Mouse (Mus musculus) A20 (cell line): Measurements from ENCODE around the gene Gm21833.
"Not testable (repeated sequence)": the region's sequence is repeated elsewhere in the genome, so short reads cannot be mapped to it uniquely, and the experiment has no call there.

ENCODE experiments used
- DNase-seq: peaks from one replicate; pipeline ENCODE4 v3.0.0-alpha.2; 2011; ENCODE audit warnings: low read depth, low spot score

The Gm21833 gene

DNA sequence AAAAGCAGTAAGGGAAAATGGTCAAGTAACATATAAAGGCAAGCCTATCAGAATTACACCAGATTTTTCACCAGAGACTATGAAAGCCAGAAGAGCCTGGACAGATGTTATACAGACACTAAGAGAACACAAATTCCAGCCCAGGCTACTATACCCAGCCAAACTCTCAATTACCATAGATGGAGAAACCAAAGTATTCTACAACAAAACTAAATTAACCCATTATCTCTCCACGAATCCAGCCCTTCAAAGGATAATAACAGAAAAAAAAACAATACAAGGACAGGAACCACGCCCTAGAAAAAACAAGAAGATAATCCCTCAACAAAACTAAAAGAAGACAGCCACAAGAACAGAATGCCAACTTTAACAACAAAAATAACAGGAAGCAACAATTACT is at the start of gene Gm21833:
Gene Gm21833 (plus strand): TSS at position 301 of the 400 bp plus-strand sequence.
- DNase-seq, result not testable (repeated sequence)

DNA sequence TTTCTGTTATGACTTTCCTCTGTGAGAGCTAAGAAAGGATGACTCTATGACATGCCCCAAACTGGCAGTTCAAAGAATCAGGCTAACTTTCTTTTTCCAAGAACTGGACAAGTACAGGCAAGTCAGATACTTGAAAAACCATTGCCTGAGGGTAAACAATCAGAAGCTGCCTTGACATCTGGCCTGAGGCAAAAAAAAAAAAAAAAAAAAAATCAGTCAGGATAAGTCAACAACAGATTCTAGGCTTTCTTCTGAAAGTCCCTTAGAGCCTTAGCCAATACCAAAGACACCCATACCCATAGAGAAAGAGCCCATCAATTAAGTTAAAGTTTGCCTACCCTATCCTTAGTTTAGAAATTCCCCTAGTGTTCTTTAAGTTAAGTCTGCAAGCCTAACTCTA is 38.7 kb upstream of the Gm21833 start:
- DNase-seq, result no peak

DNA sequence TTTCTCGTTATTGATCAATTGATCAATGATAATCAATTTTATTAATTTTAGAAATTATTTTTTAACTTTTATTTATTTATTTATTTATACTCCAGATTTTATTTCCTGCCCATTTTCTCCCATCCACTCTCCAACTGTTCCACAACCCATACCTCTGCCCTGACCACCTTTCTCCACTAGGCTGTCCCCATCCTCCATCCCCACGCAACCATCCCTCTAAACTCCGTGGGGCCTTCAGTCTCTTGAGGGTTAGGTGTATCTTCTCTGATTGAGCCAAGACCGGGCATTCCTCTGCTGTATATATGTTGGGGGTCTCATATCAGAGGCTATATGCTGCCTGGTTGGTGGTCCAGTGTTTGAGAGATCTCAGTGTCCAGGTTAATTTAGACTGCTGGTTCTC is 31.7 kb upstream of the Gm21833 start:
- no peak for DNase-seq

DNA sequence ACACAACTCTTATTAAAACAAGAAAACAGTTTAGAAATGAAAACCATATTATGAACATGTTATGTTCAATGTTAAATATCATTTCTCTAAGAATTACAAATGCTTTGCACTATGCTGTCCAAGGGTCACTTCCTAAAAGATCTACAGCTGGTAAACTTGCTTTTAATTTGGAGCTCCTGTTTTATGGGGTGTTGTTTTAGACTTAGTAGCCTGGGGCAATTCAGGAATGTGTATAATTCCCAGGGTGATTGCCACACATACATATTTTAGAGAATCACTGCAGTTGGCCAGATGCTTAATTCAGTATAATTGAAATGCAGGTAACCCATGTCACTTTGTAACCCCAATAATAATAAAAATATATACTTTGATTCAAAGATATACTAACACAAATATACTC is 12.9 kb upstream of the Gm21833 start:
- DNase-seq, result no peak

DNA sequence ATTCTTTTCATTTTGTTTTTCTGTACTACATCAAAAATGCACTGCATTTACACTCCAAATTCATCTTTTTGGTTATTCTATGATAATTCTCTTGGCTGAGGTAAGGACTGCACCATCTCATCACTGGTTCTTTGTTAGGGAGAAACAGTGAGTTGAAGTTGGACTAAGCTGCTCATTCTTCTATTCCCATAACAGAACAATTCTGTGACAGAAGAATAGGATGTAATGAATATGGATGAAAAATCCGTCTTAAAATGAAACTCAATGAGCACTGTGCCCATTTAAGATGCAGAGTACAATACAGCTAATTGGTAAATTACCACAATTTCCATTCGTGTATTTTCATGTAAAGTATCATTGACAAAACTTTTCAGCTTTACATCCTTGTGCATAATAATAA is 11.6 kb upstream of the Gm21833 start:
- no peak for DNase-seq

DNA sequence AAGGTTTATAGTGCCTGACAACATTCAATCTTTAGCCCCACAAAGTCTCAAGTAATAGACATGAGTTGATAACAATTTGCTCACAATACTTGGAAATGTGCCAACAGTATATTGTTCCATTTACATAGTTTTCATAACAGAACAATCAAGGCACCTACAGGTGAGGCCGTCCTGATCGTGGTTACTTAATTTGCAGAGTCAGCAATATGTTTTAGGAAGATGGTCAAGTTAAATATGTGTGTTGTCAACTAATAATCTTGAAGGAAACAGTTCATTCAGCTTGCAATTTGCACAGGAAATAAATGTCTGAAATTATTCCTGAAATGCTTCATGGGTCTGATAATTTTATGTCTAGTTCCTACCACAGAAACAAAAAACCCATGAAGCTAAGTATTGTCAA is 27.6 kb downstream of the Gm21833 start:
- DNase-seq, result no peak

DNA sequence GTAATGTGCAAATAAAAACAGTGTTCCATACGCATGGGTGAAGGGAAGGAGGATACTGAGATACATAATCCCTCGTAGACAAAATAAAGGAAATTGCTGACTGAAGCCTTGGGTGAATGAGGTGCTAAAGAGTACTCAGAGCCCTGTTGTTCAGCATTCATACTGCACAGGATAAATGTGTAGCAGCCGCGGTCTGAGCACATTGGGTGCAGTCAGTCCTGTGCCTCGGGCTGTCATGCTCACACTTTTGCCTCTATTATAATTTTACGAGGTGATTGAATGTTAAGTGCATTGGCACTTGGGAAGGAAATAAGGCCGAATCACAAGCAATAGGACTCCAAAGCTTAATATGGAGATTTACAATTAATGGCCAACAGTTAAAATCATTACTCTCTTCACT is 36.4 kb downstream of the Gm21833 start:
- DNase-seq, result no peak
